ENCODE assay signal across 8 mouse cellular contexts in the genomic region with DNA sequence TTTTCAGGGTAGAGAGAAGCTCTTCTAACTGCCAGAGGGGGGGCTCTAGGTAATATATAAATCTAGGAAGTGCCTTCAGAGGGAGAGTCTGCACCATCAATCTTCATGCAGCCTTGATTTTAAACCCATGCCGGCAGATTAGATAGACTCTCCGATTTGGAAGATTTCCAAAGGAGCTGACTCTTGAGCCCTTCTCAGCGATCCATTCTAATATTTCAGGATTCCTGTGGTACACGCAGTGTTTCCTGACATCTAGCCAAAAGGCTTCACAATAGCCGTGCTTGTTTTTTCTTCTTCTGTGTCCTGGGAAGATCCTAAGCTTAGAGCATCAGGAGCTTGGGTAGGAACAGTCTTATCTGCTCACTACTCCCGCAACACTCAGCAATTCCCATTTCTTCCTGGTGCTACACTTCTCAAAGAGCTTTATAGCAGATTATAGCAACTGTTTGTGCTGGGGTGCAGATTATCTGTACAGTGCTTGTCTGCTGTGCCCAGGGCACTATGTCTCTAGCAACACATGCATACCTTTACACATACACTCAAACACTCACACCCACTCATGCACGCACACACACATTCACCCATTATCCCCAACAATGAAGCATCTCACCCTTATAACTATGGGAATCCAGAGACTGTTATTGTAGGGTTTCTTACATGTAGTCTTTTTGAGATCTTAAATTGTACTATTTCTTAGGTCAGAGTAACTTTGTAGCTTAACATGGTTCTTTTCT. TPM values are rescaled to one million over a fixed set of nuclear protein-coding genes. Genes with fewer than 3 reads are reported as not detected.
DNase-seq lines count a peak whose midpoint lies in the region; ATAC-seq and TF ChIP-seq lines count a peak whose summit lies in the region.

No protein-coding gene starts in this region.

- no peaks in the 10 kb centered on the region for H3K36me3 ChIP-seq in kidney, postnatal 0 days (ENCODE audit: insufficient read depth, low read length)
- H3K36me3 ChIP-seq in embryonic facial prominence, embryonic 14.5 days (ENCODE audit: control insufficient read depth, insufficient read depth, low read length) = no peaks in the 10 kb centered on the region
- 0 out of 2 replicates have a peak, but pooled peaks cover 1% of the 10 kb centered on the region for H3K36me3 ChIP-seq in limb, embryonic 10.5 days
- H3K36me3 ChIP-seq in stomach, embryonic 14.5 days (ENCODE audit: control insufficient read depth, insufficient read depth, low read length) = no peaks in the 10 kb centered on the region

- H3K4me1 ChIP-seq in kidney, postnatal 0 days (replicated peaks; ENCODE audit: insufficient read depth, low read length) = no peaks in the 10 kb centered on the region
- H3K4me1 ChIP-seq in embryonic facial prominence, embryonic 14.5 days (ENCODE audit: control insufficient read depth, insufficient read depth, low read length) = peaks cover 20% of the 10 kb centered on the region
- peaks cover 21% of the 10 kb centered on the region for H3K4me1 ChIP-seq in limb, embryonic 10.5 days
- H3K4me1 ChIP-seq in stomach, embryonic 14.5 days (ENCODE audit: control insufficient read depth, insufficient read depth, low read length) = peaks cover 3% of the 10 kb centered on the region; the same call in 1 of the 2 replicates

- H3K27me3 ChIP-seq in kidney, postnatal 0 days (ENCODE audit: insufficient read depth, low read length) = no peaks in the 10 kb centered on the region
- no peaks in the 10 kb centered on the region for H3K27me3 ChIP-seq in embryonic facial prominence, embryonic 14.5 days (replicated peaks; ENCODE audit: control insufficient read depth, insufficient read depth, low read length)
- H3K27me3 ChIP-seq in limb, embryonic 10.5 days (ENCODE audit: low read depth, poor library complexity, severe bottlenecking) = no peaks in the 10 kb centered on the region
- no peaks in the 10 kb centered on the region for H3K27me3 ChIP-seq in stomach, embryonic 14.5 days (ENCODE audit: control insufficient read depth, insufficient read depth, low read length)

- no peak for ATAC-seq in kidney, postnatal 0 days (replicated peaks; ENCODE audit: low FRiP score, low read depth)
- ATAC-seq in embryonic facial prominence, embryonic 14.5 days (ENCODE audit: low read depth) = no peak
- no peak for ATAC-seq in stomach, embryonic 14.5 days (ENCODE audit: insufficient number of reproducible peaks, insufficient read depth, low FRiP score, low read depth)
- ATAC-seq in erythroid progenitor cell, adult 5-6 weeks (replicated peaks; ENCODE audit: low FRiP score, poor library complexity, severe bottlenecking) = no peak

- 21% methylated on average over 7 of the region's 7 CpGs for WGBS in kidney, postnatal 0 days
- 36% methylated on average over 7 of the region's 7 CpGs for WGBS in embryonic facial prominence, embryonic 14.5 days
- WGBS in limb, embryonic 10.5 days = 53% methylated on average over 7 of the region's 7 CpGs
- WGBS in stomach, embryonic 14.5 days = 30% methylated on average over 7 of the region's 7 CpGs

- H3K9me3 ChIP-seq in kidney, postnatal 0 days (replicated peaks; ENCODE audit: low read length) = no peaks in the 10 kb centered on the region
- no peaks in the 10 kb centered on the region for H3K9me3 ChIP-seq in embryonic facial prominence, embryonic 14.5 days (ENCODE audit: control insufficient read depth, low read length)
- no peaks in the 10 kb centered on the region for H3K9me3 ChIP-seq in limb, embryonic 10.5 days (replicated peaks)
- H3K9me3 ChIP-seq in stomach, embryonic 14.5 days (ENCODE audit: control insufficient read depth, low read depth, low read length) = no peaks in the 10 kb centered on the region

- peak overlapping the region; percentile 93 for H3K4me2 ChIP-seq in kidney, postnatal 0 days (ENCODE audit: low read length)
- peak overlapping the region; percentile 72 for H3K4me2 ChIP-seq in embryonic facial prominence, embryonic 14.5 days (ENCODE audit: low read depth, low read length)
- peak overlapping the region; percentile 55 for H3K4me2 ChIP-seq in stomach, embryonic 14.5 days (replicated peaks; ENCODE audit: low read depth, low read length)

- H3K9ac ChIP-seq in kidney, postnatal 0 days (ENCODE audit: low read depth, low read length) = no peak overlapping the region; the same call in 1 of the 2 replicates
- H3K9ac ChIP-seq in embryonic facial prominence, embryonic 14.5 days (ENCODE audit: low read depth, low read length) = 0 out of 2 replicates have a peak overlapping the region, but pooled peaks have one; percentile 90
- no peak overlapping the region for H3K9ac ChIP-seq in stomach, embryonic 14.5 days (replicated peaks; ENCODE audit: low read depth, low read length)

- no peak overlapping the region for H3K4me3 ChIP-seq in kidney, postnatal 0 days (replicated peaks; ENCODE audit: low read depth, low read length)
- H3K4me3 ChIP-seq in embryonic facial prominence, embryonic 14.5 days (ENCODE audit: low read depth, low read length) = peak overlapping the region; percentile 90
- H3K4me3 ChIP-seq in limb, embryonic 10.5 days = peak overlapping the region; percentile 91
- peak overlapping the region; percentile 82 for H3K4me3 ChIP-seq in stomach, embryonic 14.5 days (ENCODE audit: low read depth, low read length)

- TF ChIP-seq CTCF in kidney, postnatal 0 days (IDR thresholded peaks at IDR 0.05; ENCODE audit: low read depth) = no peak

- no peak overlapping the region for H3K27ac ChIP-seq in kidney, postnatal 0 days
- H3K27ac ChIP-seq in embryonic facial prominence, embryonic 14.5 days (replicated peaks; ENCODE audit: low read depth, low read length) = 0 out of 2 replicates have a peak overlapping the region, but pooled peaks have one; percentile 7
- no peak overlapping the region for H3K27ac ChIP-seq in limb, embryonic 10.5 days
- H3K27ac ChIP-seq in stomach, embryonic 14.5 days (ENCODE audit: low read length) = peak overlapping the region; percentile 48; the same call in 1 of the 2 replicates

- peak; percentile 53 for DNase-seq in kidney, postnatal 0 days (ENCODE audit: low spot score)
- no peak for DNase-seq in kidney, postnatal 36 days
- DNase-seq in embryonic facial prominence, embryonic 14.5 days (ENCODE audit: low spot score) = peak; percentile 85
- DNase-seq in limb, embryonic 10.5 days (ENCODE audit: low spot score) = no peak
- DNase-seq in cerebellum, postnatal 25 days = no peak
- no peak for DNase-seq in gastrocnemius, postnatal 25 days

RNA-seq across cellular contexts. Expression of gene Gpc6, which starts 3.8 kb away (rescaled TPM):
- polyA plus RNA-seq in kidney, postnatal 0 days (2015; fragmentation: Nextera tagmentation; extraction: Ambion mirVana) = 46.3 and 46.4 TPM in 2 replicates
- 42.5 and 51.2 TPM in 2 replicates for polyA plus RNA-seq in embryonic facial prominence, embryonic 14.5 days (2014; fragmentation: Nextera tagmentation; extraction: Ambion mirVana)
- 46.2 and 51.9 TPM in 2 replicates for polyA plus RNA-seq in limb, embryonic 10.5 days (2016; fragmentation: Nextera tagmentation; extraction: Ambion mirVana)
- 80.7 and 86.1 TPM in 2 replicates for polyA plus RNA-seq in stomach, embryonic 14.5 days (2014; fragmentation: Nextera tagmentation; extraction: Ambion mirVana)
- 1 to 10 TPM; 3.1 to 3.5 TPM for total RNA-seq in gastrocnemius, postnatal 25 days (2021)
- total RNA-seq in erythroid progenitor cell, adult 5-6 weeks (2015; ENCODE audit: low replicate concordance) = not detected in 2 replicates
- not detected in 2 replicates for total RNA-seq in erythroid progenitor cell, adult 5-6 weeks (2017; ENCODE audit: low replicate concordance)

Comparison
In these comparisons a context has a peak if more than half of its experiments do, and no peak if none do; other contexts are left out.
1. DNase-seq: peak in kidney, postnatal 0 days (single experiment) and embryonic facial prominence, embryonic 14.5 days (single experiment); none in kidney, postnatal 36 days (0 of 2), limb, embryonic 10.5 days (single experiment), cerebellum, postnatal 25 days (0 of 2) and gastrocnemius, postnatal 25 days (single experiment).
2. H3K27ac ChIP-seq: peak in embryonic facial prominence, embryonic 14.5 days (single experiment) and stomach, embryonic 14.5 days (single experiment); none in kidney, postnatal 0 days (single experiment) and limb, embryonic 10.5 days (single experiment).
3. Peak in every context shown above with its lines, with median percentiles within 50 percentile points of each other: H3K4me2 ChIP-seq.